Mouse (Mus musculus) heart, embryonic 13.5 days (tissue): ENCODE measurements around the gene Krtap8-1. TPM values are rescaled to one million over a fixed set of nuclear protein-coding genes. Genes with fewer than 3 reads are reported as not detected.

ENCODE experiments used
- ATAC-seq: fragments of 200-750 bp; cut with Nextera tagmentation; 2 replicates; pipeline ENCODE4 v1.8.0; 2017; ENCODE audit warnings: moderate TSS enrichment; ENCODE audit not compliant: insufficient number of reproducible peaks, low FRiP score, low TSS enrichment; ENCODE audit errors: extremely low read depth
- H3K27ac ChIP-seq: fragments of 300-500 bp; sonication (generic); replicated peaks from 2 replicates; pipeline ENCODE4 v1.5.1; 2015; ENCODE audit warnings: moderate library complexity, mild to moderate bottlenecking, inconsistent platforms
- H3K27me3 ChIP-seq: fragments of 300-500 bp; sonication (generic); replicated peaks from 2 replicates; pipeline ENCODE4 v1.6.1; 2015; ENCODE audit warnings: mild to moderate bottlenecking, inconsistent platforms
- H3K36me3 ChIP-seq: fragments of 300-500 bp; sonication (generic); 2 replicates; pipeline ENCODE4 v1.6.1; 2015; ENCODE audit warnings: mild to moderate bottlenecking, inconsistent platforms
- H3K4me1 ChIP-seq: fragments of 300-500 bp; sonication (generic); 2 replicates; pipeline ENCODE4 v1.6.1; 2015; ENCODE audit warnings: inconsistent platforms
- H3K4me2 ChIP-seq: fragments of 300-500 bp; sonication (generic); 2 replicates; pipeline ENCODE4 v1.6.1; 2015; ENCODE audit warnings: inconsistent platforms, mild to moderate bottlenecking, moderate library complexity
- H3K4me3 ChIP-seq: fragments of 300-500 bp; sonication (generic); 2 replicates; pipeline ENCODE4 v1.5.1; 2015; ENCODE audit warnings: moderate library complexity, mild to moderate bottlenecking, inconsistent platforms
- H3K9ac ChIP-seq: fragments of 300-500 bp; sonication (generic); 2 replicates; pipeline ENCODE4 v1.6.1; 2015; ENCODE audit warnings: inconsistent platforms, mild to moderate bottlenecking, moderate library complexity
- H3K9me3 ChIP-seq: fragments of 300-500 bp; sonication (generic); 2 replicates; pipeline ENCODE4 v1.6.1; 2016; ENCODE audit warnings: inconsistent platforms
- WGBS: fragments of 180-500 bp; shearing (Covaris S2); methylation state at CpG from one replicate; pipeline ENCODE4 v1.1.7; 2015; ENCODE audit warnings: mixed read lengths; 5-methylcytosine and 5-hydroxymethylcytosine counted together
- polyA plus RNA-seq: library from polyadenylated mRNA; unstranded; fragments of >200 nt; fragmentation: Nextera tagmentation; extraction: Ambion mirVana; gene quantifications from 2 replicates; pipeline ENCODE4 v1.2.1, GENCODE M21; 2015

The Krtap8-1 gene
- not detected in 2 replicates for polyA plus RNA-seq

GRCm38 (mm10) chr16:89487852-89488251, at the start of gene Krtap8-1:
Gene Krtap8-1 (minus strand): TSS chr16:89487952.
- no peaks in the 10 kb centered on the region for H3K36me3 ChIP-seq
- H3K4me1 ChIP-seq = no peaks in the 10 kb centered on the region
- H3K4me3 ChIP-seq = no peak within 1 kb of the TSS
- no peak within 1 kb of the TSS for H3K9ac ChIP-seq
- no peaks in the 10 kb centered on the region for H3K27me3 ChIP-seq
- no peak within 1 kb of the TSS for H3K4me2 ChIP-seq
- no peaks in the 10 kb centered on the region for H3K9me3 ChIP-seq
- 71% methylated on average over 7 of the region's 7 CpGs for WGBS
- H3K27ac ChIP-seq = no peak within 1 kb of the TSS
- ATAC-seq = no peak

GRCm38 (mm10) chr16:89537349-89537748, 49.6 kb upstream of the Krtap8-1 start:
- Histone ChIP-seq H3K9me3 (no peaks in the 10 kb centered on the region), H3K36me3 (no peaks in the 10 kb centered on the region), H3K4me1 (no peaks in the 10 kb centered on the region), H3K4me2 (no peak overlapping the region), H3K27me3 (no peaks in the 10 kb centered on the region), H3K27ac (no peak overlapping the region), H3K4me3 (no peak overlapping the region), H3K9ac (no peak overlapping the region)
- WGBS = 86% methylated on average over 6 of the region's 6 CpGs
- ATAC-seq = no peak

DNA sequence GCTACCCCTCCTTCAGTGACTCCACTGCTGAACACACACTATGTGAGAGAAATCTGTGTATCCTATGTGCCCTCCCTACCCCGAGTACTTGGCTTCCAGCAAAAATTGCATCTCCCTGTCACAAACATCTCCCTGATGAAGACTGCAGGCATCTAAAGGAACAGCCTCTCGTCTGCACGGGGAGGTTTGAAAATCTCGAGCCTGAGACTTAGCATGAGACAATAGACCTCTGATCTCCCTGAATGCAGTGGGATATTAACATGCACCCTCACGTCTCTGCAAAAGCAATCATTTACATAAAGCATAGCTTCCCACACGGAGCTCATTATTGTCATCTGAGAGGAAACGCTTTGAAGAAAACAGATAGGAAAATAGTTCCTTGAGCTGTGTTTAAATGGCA, 42.8 kb upstream of the Krtap8-1 start:
- ATAC-seq = no peak
- Histone ChIP-seq H3K27ac (no peak overlapping the region), H3K4me3 (no peak overlapping the region), H3K9ac (no peak overlapping the region), H3K4me2 (no peak overlapping the region), H3K27me3 (no peaks in the 10 kb centered on the region), H3K4me1 (no peaks in the 10 kb centered on the region), H3K36me3 (no peaks in the 10 kb centered on the region), H3K9me3 (no peaks in the 10 kb centered on the region)
- 61% methylated on average over 7 of the region's 7 CpGs for WGBS

GRCm38 (mm10) chr16:89529846-89530245, 42.1 kb upstream of the Krtap8-1 start:
- 65% methylated on average over 7 of the region's 7 CpGs for WGBS
- Histone ChIP-seq H3K36me3 (no peaks in the 10 kb centered on the region), H3K27ac (no peak overlapping the region), H3K9me3 (0 out of 2 replicates have a peak, but pooled peaks cover under 1% of the 10 kb centered on the region), H3K4me2 (no peak overlapping the region), H3K9ac (no peak overlapping the region), H3K4me1 (no peaks in the 10 kb centered on the region), H3K27me3 (no peaks in the 10 kb centered on the region), H3K4me3 (no peak overlapping the region)
- no peak for ATAC-seq

GRCm38 (mm10) chr16:89528380-89528779, 40.6 kb upstream of the Krtap8-1 start:
- no peaks in the 10 kb centered on the region for H3K36me3 ChIP-seq
- 75% methylated on average over 3 of the region's 3 CpGs for WGBS
- H3K9ac ChIP-seq = no peak overlapping the region
- H3K27me3 ChIP-seq = no peaks in the 10 kb centered on the region
- H3K9me3 ChIP-seq = 0 out of 2 replicates have a peak, but pooled peaks cover 3% of the 10 kb centered on the region
- no peaks in the 10 kb centered on the region for H3K4me1 ChIP-seq
- H3K4me3 ChIP-seq = no peak overlapping the region
- no peak overlapping the region for H3K4me2 ChIP-seq
- no peak overlapping the region for H3K27ac ChIP-seq
- ATAC-seq = no peak

- no peak overlapping the region for H3K27ac ChIP-seq
- no peak for ATAC-seq
- 84% methylated on average over 4 of the region's 4 CpGs for WGBS
- H3K9me3 ChIP-seq = 0 out of 2 replicates have a peak, but pooled peaks cover 3% of the 10 kb centered on the region
- no peak overlapping the region for H3K4me2 ChIP-seq
- H3K4me3 ChIP-seq = no peak overlapping the region
- no peak overlapping the region for H3K9ac ChIP-seq
- peaks cover 5% of the 10 kb centered on the region; the same call in 1 of the 2 replicates for H3K4me1 ChIP-seq
- no peaks in the 10 kb centered on the region for H3K36me3 ChIP-seq
- no peaks in the 10 kb centered on the region for H3K27me3 ChIP-seq
These were observed 33.2 kb upstream of the Krtap8-1 start for GRCm38 (mm10) chr16:89520996-89521395.

GRCm38 (mm10) chr16:89520555-89520954, 32.8 kb upstream of the Krtap8-1 start:
- peaks cover 5% of the 10 kb centered on the region; the same call in 1 of the 2 replicates for H3K4me1 ChIP-seq
- 69% methylated on average over 2 of the region's 2 CpGs for WGBS
- H3K4me2 ChIP-seq = no peak overlapping the region
- H3K36me3 ChIP-seq = no peaks in the 10 kb centered on the region
- no peak for ATAC-seq
- 0 out of 2 replicates have a peak, but pooled peaks cover 3% of the 10 kb centered on the region for H3K9me3 ChIP-seq
- no peaks in the 10 kb centered on the region for H3K27me3 ChIP-seq
- no peak overlapping the region for H3K9ac ChIP-seq
- no peak overlapping the region for H3K27ac ChIP-seq
- H3K4me3 ChIP-seq = no peak overlapping the region

DNA sequence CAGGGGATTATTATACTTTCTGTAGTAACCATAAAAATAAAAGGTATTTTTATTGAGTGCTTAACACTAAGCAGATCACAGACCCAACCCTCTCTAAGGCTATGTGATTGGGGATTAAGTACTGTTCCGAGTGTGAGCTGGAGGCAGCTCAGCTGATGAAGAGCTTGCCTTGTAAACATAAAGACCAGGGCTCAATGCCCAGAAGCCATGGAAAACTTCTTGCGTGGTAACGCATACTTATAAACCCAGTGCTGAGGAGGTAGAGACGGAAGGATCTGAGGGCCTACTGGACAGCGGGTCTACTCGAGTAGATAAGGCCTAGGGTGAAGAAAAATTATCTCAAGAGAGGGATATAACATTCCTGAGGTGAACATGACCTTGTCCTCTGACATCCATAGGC, 32.3 kb upstream of the Krtap8-1 start:
- Histone ChIP-seq H3K27ac (no peak overlapping the region), H3K9me3 (0 out of 2 replicates have a peak, but pooled peaks cover 3% of the 10 kb centered on the region), H3K27me3 (no peaks in the 10 kb centered on the region), H3K4me2 (no peak overlapping the region), H3K4me3 (no peak overlapping the region), H3K4me1 (peaks cover 5% of the 10 kb centered on the region; the same call in 1 of the 2 replicates), H3K36me3 (no peaks in the 10 kb centered on the region), H3K9ac (no peak overlapping the region)
- WGBS = 58% methylated on average over 6 of the region's 6 CpGs
- ATAC-seq = no peak

GRCm38 (mm10) chr16:89517635-89518034, 29.9 kb upstream of the Krtap8-1 start:
- Histone ChIP-seq H3K4me2 (no peak overlapping the region), H3K36me3 (no peaks in the 10 kb centered on the region), H3K9ac (no peak overlapping the region), H3K4me1 (peaks cover 5% of the 10 kb centered on the region; the same call in 1 of the 2 replicates), H3K27ac (no peak overlapping the region), H3K9me3 (no peaks in the 10 kb centered on the region), H3K27me3 (no peaks in the 10 kb centered on the region), H3K4me3 (no peak overlapping the region)
- 54% methylated on average over 9 of the region's 9 CpGs for WGBS
- ATAC-seq = no peak

DNA sequence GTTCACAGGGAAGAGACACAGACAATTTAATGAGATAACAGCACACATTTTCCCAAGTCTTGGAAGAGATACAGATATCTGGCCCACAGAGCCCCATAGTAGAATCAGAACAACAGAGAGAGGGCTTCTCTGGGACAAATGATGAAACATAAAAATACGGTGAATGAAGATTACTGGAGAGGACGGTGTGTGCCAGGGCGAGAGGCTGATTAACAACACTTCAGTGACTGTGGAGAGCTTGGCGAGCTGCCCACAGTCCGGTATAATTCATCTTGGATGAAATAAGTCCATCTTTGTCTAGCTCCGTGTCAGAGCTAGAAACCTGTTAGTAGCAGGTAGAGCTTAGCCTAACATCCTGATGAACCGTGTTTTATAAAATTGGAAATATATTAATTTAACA, 25.7 kb upstream of the Krtap8-1 start:
- H3K27me3 ChIP-seq = no peaks in the 10 kb centered on the region
- no peak overlapping the region for H3K4me2 ChIP-seq
- no peak overlapping the region for H3K9ac ChIP-seq
- H3K9me3 ChIP-seq = no peaks in the 10 kb centered on the region
- no peak for ATAC-seq
- H3K4me1 ChIP-seq = 0 out of 2 replicates have a peak, but pooled peaks cover 3% of the 10 kb centered on the region
- no peak overlapping the region for H3K27ac ChIP-seq
- H3K36me3 ChIP-seq = no peaks in the 10 kb centered on the region
- no peak overlapping the region for H3K4me3 ChIP-seq
- 56% methylated on average over 7 of the region's 7 CpGs for WGBS

DNA sequence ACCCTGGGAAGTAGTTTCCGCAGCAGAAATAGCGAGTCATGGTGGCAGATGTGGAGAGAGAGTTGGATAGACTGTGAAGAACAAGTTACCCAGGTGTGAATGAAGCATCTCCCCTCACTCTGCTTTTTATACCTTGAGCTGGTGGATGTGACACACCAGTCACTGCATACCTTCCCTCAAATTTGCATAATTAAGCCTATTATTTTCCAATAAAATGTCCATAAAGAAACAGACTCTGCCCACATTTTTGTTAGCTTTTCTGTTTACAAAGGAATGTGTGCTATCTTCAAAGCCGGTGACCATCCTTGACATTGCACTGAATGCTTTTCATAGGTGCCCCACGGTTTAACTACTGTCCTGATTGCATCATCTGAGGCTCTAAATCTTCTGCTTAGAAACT, 20.5 kb upstream of the Krtap8-1 start, which contains the start of gene Krtap7-1:
Gene Krtap7-1 (minus strand): TSS at position 101 of the 400 bp plus-strand sequence.
- Histone ChIP-seq H3K27me3 (no peaks in the 10 kb centered on the region), H3K9me3 (no peaks in the 10 kb centered on the region), H3K27ac (no peak within 1 kb of the TSS), H3K4me3 (no peak within 1 kb of the TSS), H3K4me2 (no peak within 1 kb of the TSS), H3K4me1 (0 out of 2 replicates have a peak, but pooled peaks cover 3% of the 10 kb centered on the region), H3K36me3 (no peaks in the 10 kb centered on the region), H3K9ac (no peak within 1 kb of the TSS)
- ATAC-seq = no peak
- WGBS = 76% methylated on average over 4 of the region's 4 CpGs

DNA sequence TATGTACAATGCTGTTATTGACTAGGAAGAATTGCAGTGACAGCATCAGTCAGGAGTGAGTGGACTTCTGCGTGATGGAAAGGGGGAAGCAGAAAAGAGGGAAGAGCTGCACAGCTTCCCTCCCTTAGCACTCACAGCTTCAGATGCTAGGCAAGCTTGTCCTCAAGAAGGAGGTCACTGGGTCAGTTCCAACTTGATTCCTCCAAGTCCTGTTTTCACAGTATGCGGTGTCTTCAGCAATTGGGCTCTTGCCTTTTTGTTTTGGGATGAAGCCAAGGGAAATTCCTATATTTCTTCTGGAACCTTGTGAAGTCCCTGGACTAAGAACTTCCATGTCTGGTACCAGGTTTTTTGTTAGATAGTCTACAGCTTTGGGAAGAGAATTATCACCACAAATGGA, 15.8 kb upstream of the Krtap8-1 start:
- no peaks in the 10 kb centered on the region for H3K36me3 ChIP-seq
- H3K4me2 ChIP-seq = no peak overlapping the region
- no peak overlapping the region for H3K4me3 ChIP-seq
- no peaks in the 10 kb centered on the region for H3K4me1 ChIP-seq
- no peaks in the 10 kb centered on the region for H3K27me3 ChIP-seq
- 71% methylated on average over 2 of the region's 2 CpGs for WGBS
- no peaks in the 10 kb centered on the region for H3K9me3 ChIP-seq
- no peak overlapping the region for H3K27ac ChIP-seq
- ATAC-seq = no peak
- no peak overlapping the region for H3K9ac ChIP-seq
